Mouse (Mus musculus): ENCODE results near the gene Faap24. TPM values are rescaled to one million over a fixed set of nuclear protein-coding genes. Genes with fewer than 3 reads are reported as not detected.

The Faap24 gene
- polyA plus RNA-seq, 1 experiment from 2014 or later = 26.2 TPM

DNA sequence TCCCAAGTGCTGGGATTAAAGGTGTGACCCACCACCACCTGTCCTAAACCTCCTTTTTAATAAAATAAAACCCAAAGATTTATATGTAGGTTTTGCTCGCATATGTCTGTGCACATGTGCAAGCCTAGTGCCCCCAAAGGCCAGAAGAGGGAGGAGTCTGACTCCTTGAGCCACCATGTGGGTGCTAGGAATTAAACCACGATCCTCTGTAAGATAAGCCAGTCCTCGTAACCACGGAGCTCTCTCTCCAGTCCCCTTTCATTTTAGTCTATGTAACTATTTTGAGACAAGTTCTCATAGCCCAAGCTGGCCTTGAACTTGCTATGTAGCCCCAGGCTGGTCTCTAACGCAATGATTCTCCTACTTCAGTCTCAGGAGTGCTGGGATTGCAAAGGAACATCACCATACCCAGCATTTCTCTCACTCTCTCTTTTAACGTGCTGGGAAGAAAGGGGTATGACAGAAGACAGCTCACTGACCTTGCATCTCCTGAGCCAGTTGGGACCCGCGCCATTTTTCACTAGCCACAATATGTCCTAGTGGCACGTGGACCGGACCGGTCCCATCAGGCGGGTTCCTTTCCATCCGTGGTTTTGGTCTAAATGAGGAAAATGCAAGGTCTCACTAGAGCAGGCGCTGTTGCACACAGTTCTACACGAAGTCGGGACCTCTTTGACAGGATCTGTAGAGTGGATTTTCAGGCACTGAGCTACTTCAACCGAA is 741 bp downstream of the Faap24 start:
- 15% methylated on average over 17 of the region's 17 CpGs for WGBS
- peak overlapping the region; percentile 74 for H3K4me3 ChIP-seq (ENCODE audit: low read depth, low read length)
- H3K9ac ChIP-seq (ENCODE audit: low read length) = peak overlapping the region; percentile 66
- ATAC-seq (ENCODE audit: low FRiP score) = no peak
- peak overlapping the region; percentile 84 for H3K4me2 ChIP-seq
- peak; percentile 80 for DNase-seq (ENCODE audit: low spot score, missing footprints)
- peaks cover 6% of the 10 kb centered on the region for H3K36me3 ChIP-seq (ENCODE audit: control insufficient read depth, insufficient read depth, low read length)
- H3K27me3 ChIP-seq (ENCODE audit: control insufficient read depth, insufficient read depth, low read length) = no peaks in the 10 kb centered on the region
- no peaks in the 10 kb centered on the region for H3K9me3 ChIP-seq (ENCODE audit: control insufficient read depth, low read length)
- peaks cover 16% of the 10 kb centered on the region for H3K4me1 ChIP-seq (ENCODE audit: control insufficient read depth, insufficient read depth, low read length)
- H3K27ac ChIP-seq (ENCODE audit: low read depth, low read length) = no peak overlapping the region

GRCm38 (mm10) chr7:35392935-35393334 is 3.7 kb downstream of the Faap24 start:
- DNase-seq (ENCODE audit: low spot score, missing footprints) (peak; percentile 89), ATAC-seq (ENCODE audit: low FRiP score) (no peak)
- peaks cover 13% of the 10 kb centered on the region for H3K4me1 ChIP-seq (ENCODE audit: control insufficient read depth, insufficient read depth, low read length)
- H3K9me3 ChIP-seq (ENCODE audit: control insufficient read depth, low read length) = no peaks in the 10 kb centered on the region
- H3K9ac ChIP-seq (ENCODE audit: low read length) = no peak overlapping the region
- 0 out of 2 replicates have a peak, but pooled peaks cover 2% of the 10 kb centered on the region for H3K36me3 ChIP-seq (ENCODE audit: control insufficient read depth, insufficient read depth, low read length)
- no peaks in the 10 kb centered on the region for H3K27me3 ChIP-seq (ENCODE audit: control insufficient read depth, insufficient read depth, low read length)
- H3K4me2 ChIP-seq = no peak overlapping the region
- H3K4me3 ChIP-seq (ENCODE audit: low read depth, low read length) = no peak overlapping the region
- 73% methylated on average over 5 of the region's 5 CpGs for WGBS
- no peak overlapping the region for H3K27ac ChIP-seq (ENCODE audit: low read depth, low read length)

DNA sequence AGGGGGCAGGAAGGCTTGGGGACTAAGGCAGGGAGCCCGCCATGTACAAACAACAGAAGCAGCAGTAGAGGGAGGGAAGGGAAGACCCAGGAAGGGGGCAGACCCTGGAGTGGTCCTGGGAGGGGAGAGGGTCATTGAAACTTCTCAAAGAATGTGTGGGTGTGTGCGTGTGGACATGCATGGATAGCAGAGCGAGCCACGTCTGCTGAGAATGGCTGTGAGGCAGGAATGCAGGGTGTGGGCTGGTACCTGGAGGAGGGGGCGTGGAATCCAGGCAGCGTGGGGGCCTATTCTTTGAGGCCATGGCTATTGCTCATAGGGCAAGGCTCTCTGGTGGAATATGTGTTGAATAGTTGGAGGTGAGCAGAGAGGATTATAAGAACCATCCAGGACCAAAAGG is 7.9 kb downstream of the Faap24 start:
- H3K4me1 ChIP-seq (ENCODE audit: control insufficient read depth, insufficient read depth, low read length) = no peaks in the 10 kb centered on the region
- H3K36me3 ChIP-seq (ENCODE audit: control insufficient read depth, insufficient read depth, low read length) = 0 out of 2 replicates have a peak, but pooled peaks cover 2% of the 10 kb centered on the region
- H3K27ac ChIP-seq (ENCODE audit: low read depth, low read length) = no peak overlapping the region
- no peaks in the 10 kb centered on the region for H3K27me3 ChIP-seq (ENCODE audit: control insufficient read depth, insufficient read depth, low read length)
- 74% methylated on average over 6 of the region's 6 CpGs for WGBS
- no peak overlapping the region for H3K9ac ChIP-seq (ENCODE audit: low read length)
- no peaks in the 10 kb centered on the region for H3K9me3 ChIP-seq (ENCODE audit: control insufficient read depth, low read length)
- ATAC-seq (ENCODE audit: low FRiP score) = no peak
- no peak overlapping the region for H3K4me3 ChIP-seq (ENCODE audit: low read depth, low read length)
- no peak overlapping the region for H3K4me2 ChIP-seq
- no peak for DNase-seq (ENCODE audit: low spot score, missing footprints)

- no peaks in the 10 kb centered on the region for H3K9me3 ChIP-seq (ENCODE audit: control insufficient read depth, low read length)
- no peaks in the 10 kb centered on the region for H3K4me1 ChIP-seq (ENCODE audit: control insufficient read depth, insufficient read depth, low read length)
- H3K4me3 ChIP-seq (ENCODE audit: low read depth, low read length) = no peak overlapping the region
- no peak overlapping the region for H3K27ac ChIP-seq (ENCODE audit: low read depth, low read length)
- DNase-seq (ENCODE audit: low spot score, missing footprints) = peak; percentile 82
- no peaks in the 10 kb centered on the region for H3K27me3 ChIP-seq (ENCODE audit: control insufficient read depth, insufficient read depth, low read length)
- no peak overlapping the region for H3K4me2 ChIP-seq
- no peak for ATAC-seq (ENCODE audit: low FRiP score)
- 61% methylated on average over 6 of the region's 6 CpGs for WGBS
- H3K9ac ChIP-seq (ENCODE audit: low read length) = no peak overlapping the region
- H3K36me3 ChIP-seq (ENCODE audit: control insufficient read depth, insufficient read depth, low read length) = no peaks in the 10 kb centered on the region
Observed at GRCm38 (mm10) chr7:35386525-35386952, 10.1 kb downstream of the Faap24 start.

DNA sequence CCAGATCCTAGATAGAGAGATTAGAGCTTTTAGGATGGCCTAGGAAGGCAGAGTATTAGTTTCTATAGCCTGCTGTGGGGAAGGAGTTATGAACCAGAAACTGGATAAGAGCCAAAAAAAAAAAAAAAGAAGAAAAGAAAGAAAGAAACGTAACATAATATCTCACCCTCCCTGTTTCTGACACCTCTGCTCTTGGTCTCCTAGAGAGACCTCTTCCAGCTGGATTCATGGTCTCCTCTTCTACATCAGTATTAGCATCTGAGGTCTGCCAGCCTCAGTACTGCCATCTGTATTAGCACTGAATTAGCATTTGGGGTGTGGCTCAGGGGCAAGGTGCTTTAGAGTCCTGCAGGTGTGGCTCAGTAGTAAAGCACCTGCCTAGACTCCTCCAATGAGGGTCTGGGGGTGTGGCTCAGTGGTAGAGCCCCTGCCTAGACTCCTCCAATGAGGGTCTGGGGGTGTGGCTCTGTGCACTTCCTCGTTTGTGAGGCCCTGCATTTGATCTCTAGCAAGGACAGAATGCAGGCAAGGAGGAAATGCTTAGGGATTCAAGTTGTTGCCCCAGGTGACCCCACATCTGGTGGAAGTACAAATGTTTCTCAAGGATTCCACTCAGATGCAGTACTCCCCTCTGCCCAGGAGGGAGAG is 13.8 kb downstream of the Faap24 start:
- Histone ChIP-seq H3K9ac (ENCODE audit: low read length) (no peak overlapping the region), H3K4me3 (ENCODE audit: low read depth, low read length) (no peak overlapping the region), H3K9me3 (ENCODE audit: control insufficient read depth, low read length) (no peaks in the 10 kb centered on the region), H3K27ac (ENCODE audit: low read depth, low read length) (no peak overlapping the region), H3K36me3 (ENCODE audit: control insufficient read depth, insufficient read depth, low read length) (no peaks in the 10 kb centered on the region), H3K27me3 (ENCODE audit: control insufficient read depth, insufficient read depth, low read length) (no peaks in the 10 kb centered on the region), H3K4me1 (ENCODE audit: control insufficient read depth, insufficient read depth, low read length) (no peaks in the 10 kb centered on the region), H3K4me2 (no peak overlapping the region)
- ATAC-seq (ENCODE audit: low FRiP score) (no peak), DNase-seq (ENCODE audit: low spot score, missing footprints) (peak; percentile 60)
- 67% methylated on average over 2 of the region's 2 CpGs for WGBS

DNA sequence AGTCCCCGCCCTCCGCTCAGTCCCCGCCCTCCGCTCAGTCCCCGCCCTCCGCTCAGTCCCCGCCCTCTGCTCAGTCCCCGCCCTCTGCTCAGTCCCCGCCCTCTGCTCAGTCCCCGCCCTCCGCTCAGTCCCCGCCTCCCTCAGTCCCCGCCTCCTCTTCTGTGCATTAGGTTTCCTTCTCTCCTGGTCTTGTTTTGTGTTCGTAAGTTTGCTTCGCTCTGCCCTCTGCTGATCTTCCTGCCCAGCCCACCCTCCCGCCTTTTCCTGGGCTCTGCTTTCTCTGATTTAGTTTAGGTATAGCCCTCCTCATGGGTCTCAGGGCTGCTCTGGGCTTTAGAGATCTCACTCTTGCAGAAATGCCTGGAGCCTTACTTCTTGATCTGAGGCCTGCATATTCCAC is 14.8 kb downstream of the Faap24 start:
- no peak for ATAC-seq (ENCODE audit: low FRiP score)
- peak; percentile 62 for DNase-seq (ENCODE audit: low spot score, missing footprints)
- Histone ChIP-seq H3K4me3 (ENCODE audit: low read depth, low read length) (no peak overlapping the region), H3K27ac (ENCODE audit: low read depth, low read length) (no peak overlapping the region), H3K36me3 (ENCODE audit: control insufficient read depth, insufficient read depth, low read length) (no peaks in the 10 kb centered on the region), H3K27me3 (ENCODE audit: control insufficient read depth, insufficient read depth, low read length) (no peaks in the 10 kb centered on the region), H3K4me2 (no peak overlapping the region), H3K9ac (ENCODE audit: low read length) (no peak overlapping the region), H3K9me3 (ENCODE audit: control insufficient read depth, low read length) (no peaks in the 10 kb centered on the region), H3K4me1 (ENCODE audit: control insufficient read depth, insufficient read depth, low read length) (no peaks in the 10 kb centered on the region)
- 51% methylated on average over 15 of the region's 16 CpGs for WGBS

DNA sequence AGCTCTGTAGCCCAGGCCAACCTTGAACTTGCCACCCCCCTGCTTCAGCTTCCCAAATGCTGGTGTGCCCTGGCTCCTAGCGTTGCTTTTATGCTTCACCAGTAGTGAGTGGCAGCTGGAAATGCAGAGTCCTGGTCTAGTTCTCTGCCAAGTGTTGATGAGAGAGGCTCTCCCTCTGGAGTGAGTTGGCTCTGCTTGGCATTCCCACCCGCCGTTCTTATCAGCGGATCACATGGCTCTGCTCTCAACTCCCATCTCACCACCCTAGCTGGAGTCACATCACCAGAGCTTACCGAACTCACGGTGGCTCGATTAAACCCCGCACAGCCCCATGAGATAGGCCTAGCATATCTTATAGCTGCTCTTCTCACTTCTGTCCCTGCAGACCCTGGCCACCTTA is 16.3 kb downstream of the Faap24 start:
- no peak overlapping the region for H3K4me2 ChIP-seq
- 93% methylated on average over 8 of the region's 8 CpGs for WGBS
- ATAC-seq (ENCODE audit: low FRiP score) (no peak), DNase-seq (ENCODE audit: low spot score, missing footprints) (peak; percentile 19)
- H3K27ac ChIP-seq (ENCODE audit: low read depth, low read length) = no peak overlapping the region
- no peak overlapping the region for H3K4me3 ChIP-seq (ENCODE audit: low read depth, low read length)
- no peaks in the 10 kb centered on the region for H3K9me3 ChIP-seq (ENCODE audit: control insufficient read depth, low read length)
- no peaks in the 10 kb centered on the region for H3K4me1 ChIP-seq (ENCODE audit: control insufficient read depth, insufficient read depth, low read length)
- no peaks in the 10 kb centered on the region for H3K27me3 ChIP-seq (ENCODE audit: control insufficient read depth, insufficient read depth, low read length)
- no peaks in the 10 kb centered on the region for H3K36me3 ChIP-seq (ENCODE audit: control insufficient read depth, insufficient read depth, low read length)
- no peak overlapping the region for H3K9ac ChIP-seq (ENCODE audit: low read length)

GRCm38 (mm10) chr7:35379492-35380119 is 17.0 kb downstream of the Faap24 start:
- WGBS = 53% methylated on average over 16 of the region's 16 CpGs
- Histone ChIP-seq H3K4me2 (no peak overlapping the region), H3K9ac (ENCODE audit: low read length) (no peak overlapping the region), H3K4me3 (ENCODE audit: low read depth, low read length) (no peak overlapping the region), H3K36me3 (ENCODE audit: control insufficient read depth, insufficient read depth, low read length) (no peaks in the 10 kb centered on the region), H3K9me3 (ENCODE audit: control insufficient read depth, low read length) (no peaks in the 10 kb centered on the region), H3K4me1 (ENCODE audit: control insufficient read depth, insufficient read depth, low read length) (no peaks in the 10 kb centered on the region), H3K27ac (ENCODE audit: low read depth, low read length) (no peak overlapping the region), H3K27me3 (ENCODE audit: control insufficient read depth, insufficient read depth, low read length) (no peaks in the 10 kb centered on the region)
- DNase-seq (ENCODE audit: low spot score, missing footprints) (peak; percentile 35), ATAC-seq (ENCODE audit: low FRiP score) (0 out of 2 replicates have a peak, but pooled peaks have one; percentile 35)

DNA sequence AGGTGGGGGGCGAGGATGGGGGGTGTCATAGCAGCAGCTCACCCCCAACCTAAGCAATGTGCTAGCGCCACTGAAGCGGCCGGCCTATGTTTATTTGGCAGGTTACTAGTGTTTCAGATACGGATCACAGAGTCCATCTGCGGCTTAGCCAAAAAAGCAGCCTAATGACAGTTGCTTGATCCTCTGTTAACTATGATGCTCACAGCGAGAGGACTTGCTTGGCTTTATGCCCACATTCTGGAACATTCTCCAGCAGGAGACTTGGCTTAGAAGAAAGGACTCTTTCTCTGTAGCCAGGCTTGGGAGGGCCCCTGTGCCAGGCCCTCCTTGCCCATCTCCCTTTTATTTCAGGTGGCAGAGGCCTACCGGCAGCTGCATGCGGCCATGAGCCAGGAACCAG is 20.0 kb downstream of the Faap24 start:
- DNase-seq (ENCODE audit: low spot score, missing footprints) (no peak), ATAC-seq (ENCODE audit: low FRiP score) (no peak)
- 93% methylated on average over 9 of the region's 9 CpGs for WGBS

More for the DNA sequence above, 20.0 kb downstream of the Faap24 start:
- Histone ChIP-seq H3K27ac (ENCODE audit: low read depth, low read length) (no peak overlapping the region), H3K4me2 (no peak overlapping the region), H3K36me3 (ENCODE audit: control insufficient read depth, insufficient read depth, low read length) (no peaks in the 10 kb centered on the region), H3K9ac (ENCODE audit: low read length) (no peak overlapping the region), H3K27me3 (ENCODE audit: control insufficient read depth, insufficient read depth, low read length) (no peaks in the 10 kb centered on the region), H3K9me3 (ENCODE audit: control insufficient read depth, low read length) (no peaks in the 10 kb centered on the region), H3K4me3 (ENCODE audit: low read depth, low read length) (no peak overlapping the region), H3K4me1 (ENCODE audit: control insufficient read depth, insufficient read depth, low read length) (no peaks in the 10 kb centered on the region)

Data from midbrain, embryonic 11.5 days (tissue).